ENCODE assay signal across 17 mouse cellular contexts in genomic region chr11:88564363-88564762, GRCm38 (mm10).
DNase-seq lines count a peak whose midpoint lies in the region; ATAC-seq and TF ChIP-seq lines count a peak whose summit lies in the region.
"Had no signal": no experiment of that assay in that cellular context is flagged by ENCODE, and none has a peak within 500 bp of the region (broad histone marks: within the 10 kb centered on the region; RNA-seq: fewer than 3 reads in every experiment).

No protein-coding gene starts in this region.

- 32% methylated on average over 5 of the region's 5 CpGs for WGBS in forebrain, embryonic 12.5 days
- WGBS in forebrain, embryonic 10.5 days, result 73% methylated on average over 5 of the region's 5 CpGs
- 61% methylated on average over 5 of the region's 5 CpGs for WGBS in heart, embryonic 16.5 days
- WGBS in midbrain, embryonic 12.5 days, result 41% methylated on average over 5 of the region's 5 CpGs

- H3K9ac ChIP-seq in forebrain, embryonic 12.5 days, result no peak overlapping the region
- no peak overlapping the region for H3K9ac ChIP-seq in heart, embryonic 16.5 days (ENCODE audit: low read length)
- no peak overlapping the region for H3K9ac ChIP-seq in midbrain, embryonic 12.5 days (replicated peaks)
- H3K9ac ChIP-seq: liver, embryonic 13.5 days had no signal

- 0 out of 2 replicates have a peak overlapping the region, but pooled peaks have one; percentile 47 for H3K27ac ChIP-seq in forebrain, embryonic 12.5 days
- H3K27ac ChIP-seq in forebrain, embryonic 10.5 days, result no peak overlapping the region; the same call in 1 of the 2 replicates
- H3K27ac ChIP-seq in heart, embryonic 16.5 days (ENCODE audit: low read length), result peak overlapping the region; percentile 59
- H3K27ac ChIP-seq in midbrain, embryonic 12.5 days (replicated peaks), result peak overlapping the region; percentile 60
- H3K27ac ChIP-seq: liver, embryonic 13.5 days had no signal

- DNase-seq in forebrain, embryonic 10.5 days (ENCODE audit: extremely low spot score, low spot score), result no peak
- DNase-seq in heart, adult 18-20 months, result no peak
- peak; percentile 39 for DNase-seq in brain, embryonic 14.5 days (ENCODE audit: low read depth)
- no peak for DNase-seq in ovary, postnatal 14 days (ENCODE audit: low spot score)
- no peak for DNase-seq in retina, postnatal 1 day
- DNase-seq: heart, postnatal 4 days; kidney, adult 11 months; layer of hippocampus, postnatal 36 days; left cerebral cortex, postnatal 4 days; liver, embryonic 13.5 days; right cerebral cortex, postnatal 4 days; thymus, postnatal 4 days had no signal

- no peak overlapping the region for H3K4me2 ChIP-seq in forebrain, embryonic 12.5 days
- no peak overlapping the region for H3K4me2 ChIP-seq in heart, embryonic 16.5 days (ENCODE audit: low read depth, low read length)
- no peak overlapping the region for H3K4me2 ChIP-seq in midbrain, embryonic 12.5 days (replicated peaks)
- H3K4me2 ChIP-seq: liver, embryonic 13.5 days had no signal

- no peak for TF ChIP-seq CTCF in brain, embryonic 14.5 days (IDR thresholded peaks at IDR 0.05; ENCODE audit: borderline replicate concordance, extremely low read depth, insufficient read depth, insufficient read length)

- ATAC-seq in forebrain, embryonic 12.5 days (ENCODE audit: low FRiP score), result no peak
- no peak for ATAC-seq in heart, embryonic 16.5 days (replicated peaks; ENCODE audit: extremely low read depth, insufficient read depth, low FRiP score)
- no peak for ATAC-seq in midbrain, embryonic 12.5 days (ENCODE audit: low FRiP score, low read depth)
- ATAC-seq: forebrain, embryonic 14.5 days had no signal

- peaks cover 82% of the 10 kb centered on the region for H3K4me1 ChIP-seq in forebrain, embryonic 12.5 days
- H3K4me1 ChIP-seq in forebrain, embryonic 10.5 days, result peaks cover 92% of the 10 kb centered on the region
- H3K4me1 ChIP-seq in heart, embryonic 16.5 days (ENCODE audit: control insufficient read depth, insufficient read depth, low read length), result peaks cover 45% of the 10 kb centered on the region
- peaks cover 82% of the 10 kb centered on the region for H3K4me1 ChIP-seq in midbrain, embryonic 12.5 days

- peaks cover 5% of the 10 kb centered on the region; the same call in 1 of the 2 replicates for H3K36me3 ChIP-seq in forebrain, embryonic 12.5 days (replicated peaks)
- H3K36me3 ChIP-seq in forebrain, embryonic 10.5 days (replicated peaks), result peaks cover 55% of the 10 kb centered on the region
- no peaks in the 10 kb centered on the region for H3K36me3 ChIP-seq in heart, embryonic 16.5 days (ENCODE audit: control insufficient read depth, insufficient read depth)
- 0 out of 2 replicates have a peak, but pooled peaks cover 5% of the 10 kb centered on the region for H3K36me3 ChIP-seq in midbrain, embryonic 12.5 days
- H3K36me3 ChIP-seq: liver, embryonic 13.5 days had no signal

- no peaks in the 10 kb centered on the region for H3K27me3 ChIP-seq in forebrain, embryonic 12.5 days
- no peaks in the 10 kb centered on the region for H3K27me3 ChIP-seq in forebrain, embryonic 10.5 days (ENCODE audit: poor library complexity, severe bottlenecking)
- H3K27me3 ChIP-seq in heart, embryonic 16.5 days (ENCODE audit: control insufficient read depth, insufficient read depth, low read length), result no peaks in the 10 kb centered on the region
- H3K27me3 ChIP-seq in midbrain, embryonic 12.5 days, result no peaks in the 10 kb centered on the region
- H3K27me3 ChIP-seq: liver, embryonic 13.5 days; megakaryocyte, embryonic 14.5 days had no signal

- no peak overlapping the region for H3K4me3 ChIP-seq in forebrain, embryonic 12.5 days (replicated peaks)
- H3K4me3 ChIP-seq in forebrain, embryonic 10.5 days, result no peak overlapping the region
- H3K4me3 ChIP-seq in heart, embryonic 16.5 days (ENCODE audit: low read length), result no peak overlapping the region
- no peak overlapping the region for H3K4me3 ChIP-seq in midbrain, embryonic 12.5 days
- H3K4me3 ChIP-seq: liver, embryonic 13.5 days; megakaryocyte, embryonic 14.5 days had no signal

- no peak for TF ChIP-seq POLR2A in brain, embryonic 14.5 days (IDR thresholded peaks at IDR 0.05; ENCODE audit: borderline replicate concordance, extremely low read depth, insufficient read depth, insufficient read length, poor library complexity, severe bottlenecking)

- no peaks in the 10 kb centered on the region for H3K9me3 ChIP-seq in forebrain, embryonic 12.5 days
- H3K9me3 ChIP-seq in forebrain, embryonic 10.5 days, result no peaks in the 10 kb centered on the region
- H3K9me3 ChIP-seq in heart, embryonic 16.5 days (replicated peaks; ENCODE audit: control insufficient read depth, low read length), result no peaks in the 10 kb centered on the region
- no peaks in the 10 kb centered on the region for H3K9me3 ChIP-seq in midbrain, embryonic 12.5 days
- H3K9me3 ChIP-seq: liver, embryonic 13.5 days; megakaryocyte, embryonic 14.5 days had no signal
